Mouse (Mus musculus) cerebellum, adult 18-20 months (tissue): ENCODE data around the gene Mkrn2.

ENCODE experiments used
- DNase-seq, 2 experiments: peaks; one replicate each; pipeline ENCODE4 v3.0.0; 2021

The Mkrn2 gene

DNA sequence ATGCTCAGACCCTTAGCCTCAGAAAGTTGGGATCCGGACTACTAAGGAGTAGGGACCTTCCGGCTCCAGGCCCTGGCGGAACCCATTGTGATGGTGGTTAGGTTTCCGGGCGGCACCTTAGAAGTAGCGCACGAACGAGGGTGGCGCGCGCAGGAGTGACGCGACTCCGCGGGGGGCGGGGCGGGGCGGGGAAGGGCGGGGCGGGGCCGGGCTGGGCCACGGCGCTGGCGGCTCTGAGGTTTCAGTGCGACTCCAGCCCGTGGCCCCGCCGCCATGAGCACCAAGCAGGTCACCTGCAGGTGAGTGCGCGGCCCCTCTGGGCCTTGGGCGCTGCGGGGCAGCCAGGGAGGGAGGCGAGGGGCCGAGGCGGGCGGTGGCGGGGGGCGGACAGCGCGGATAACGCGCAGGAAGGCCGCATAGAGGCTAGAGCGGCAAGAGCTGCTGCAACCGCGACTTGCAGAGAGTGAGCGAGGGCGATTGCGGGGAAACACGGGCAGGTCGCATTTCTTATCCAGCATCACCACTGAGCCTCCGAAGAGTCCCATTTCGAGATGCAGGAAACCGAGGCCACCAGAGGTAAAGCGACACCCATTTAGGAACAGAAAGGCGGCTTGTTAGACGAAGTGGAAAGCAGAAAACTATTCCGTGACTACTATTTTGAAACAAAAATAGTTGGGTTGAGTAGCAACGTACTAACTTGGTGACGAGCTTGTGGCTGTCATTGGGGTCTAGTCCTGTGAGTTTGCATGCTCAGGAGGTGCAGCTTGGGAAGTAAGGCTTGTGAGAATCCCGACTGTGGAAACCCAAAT, at the start of gene Mkrn2:
TSS of gene Mkrn2 (plus strand) at position 188 of the 809 bp plus-strand sequence.
- peak; percentile 71 to 88 for DNase-seq

DNA sequence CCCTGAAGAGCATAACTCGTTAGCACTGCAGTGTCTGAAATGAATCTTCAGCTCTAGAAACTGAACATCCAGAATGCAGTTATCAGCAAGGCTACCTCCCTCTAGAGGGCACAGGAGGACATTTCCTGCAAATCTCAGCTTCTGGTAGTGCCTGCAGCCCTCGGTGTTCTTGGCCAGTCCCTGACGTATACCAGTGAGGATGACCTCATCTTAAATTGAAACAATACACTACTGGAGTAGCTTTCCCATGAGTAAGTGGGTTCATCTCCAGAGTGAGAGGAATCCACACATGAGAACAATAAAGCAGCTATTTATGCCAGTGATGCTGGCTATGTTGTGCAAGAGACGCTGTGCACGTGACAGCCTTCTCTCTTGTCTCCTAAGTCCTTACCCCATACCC, 46.2 kb upstream of the Mkrn2 start:
- no peak for DNase-seq

DNA sequence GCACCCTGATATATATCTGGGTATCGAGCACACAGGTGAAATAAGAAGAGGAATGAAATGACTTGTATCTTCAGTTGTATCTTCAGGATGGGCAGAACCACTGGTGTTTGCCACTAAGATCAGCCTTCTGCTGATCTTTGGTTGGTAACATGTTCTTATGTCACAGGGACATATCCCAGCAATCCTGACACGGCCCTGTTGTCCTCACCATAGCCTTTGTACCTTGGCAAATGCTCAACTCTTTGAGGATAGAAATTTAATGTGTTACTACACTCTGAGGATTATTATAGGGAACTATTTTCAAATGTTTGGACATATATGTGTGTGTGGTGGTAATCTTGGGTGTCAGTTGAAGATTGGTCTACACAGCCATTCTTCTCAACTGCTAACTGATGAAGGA, 43.5 kb upstream of the Mkrn2 start:
- no peak for DNase-seq

DNA sequence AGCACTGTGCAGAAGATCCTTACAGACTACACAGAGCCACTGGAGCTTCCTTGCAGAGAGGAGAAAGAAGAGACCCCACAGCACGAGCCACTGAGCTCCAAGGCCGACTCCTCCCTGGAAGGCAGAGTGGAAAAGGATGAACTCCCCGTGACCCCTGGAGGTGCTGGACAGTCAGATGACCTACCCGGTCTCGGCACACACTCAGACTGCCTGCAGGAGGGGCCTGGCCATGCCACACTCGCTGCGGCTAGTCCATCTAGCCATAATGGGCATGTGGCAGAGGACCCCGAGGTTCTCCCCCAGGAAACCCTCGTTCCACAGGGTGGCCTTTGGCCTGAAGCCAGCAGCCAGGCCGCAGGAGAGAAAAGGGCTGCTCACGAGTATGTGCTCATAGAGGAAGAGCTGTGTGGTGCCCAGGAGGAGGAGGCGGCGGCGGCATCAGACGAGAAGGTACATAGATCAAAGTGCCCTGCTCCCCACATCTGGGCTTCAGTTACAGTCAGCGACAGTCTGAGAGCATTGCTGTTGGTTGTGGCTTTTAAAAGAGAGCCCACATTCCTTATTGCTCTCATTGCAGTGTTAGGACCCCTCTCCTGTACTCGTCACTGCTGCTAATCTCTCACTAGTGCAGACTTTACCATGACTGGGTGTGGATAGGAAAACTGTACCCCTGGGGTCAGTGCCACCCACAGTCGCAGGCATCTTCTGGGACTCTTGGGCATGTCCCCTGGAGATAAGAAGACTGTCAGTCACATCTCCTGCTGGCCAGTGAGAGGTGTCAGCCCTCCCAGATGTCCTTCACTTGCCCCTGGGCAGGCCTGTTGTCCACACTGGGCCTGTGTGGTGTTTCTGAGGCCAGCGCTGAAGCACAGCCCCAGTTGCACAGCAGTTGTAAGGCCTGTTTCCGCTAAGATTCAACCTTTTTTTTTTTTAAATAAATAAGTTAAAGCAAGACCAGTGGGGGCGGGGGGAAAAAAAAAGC, 41.8 kb upstream of the Mkrn2 start:
- DNase-seq, result no peak

DNA sequence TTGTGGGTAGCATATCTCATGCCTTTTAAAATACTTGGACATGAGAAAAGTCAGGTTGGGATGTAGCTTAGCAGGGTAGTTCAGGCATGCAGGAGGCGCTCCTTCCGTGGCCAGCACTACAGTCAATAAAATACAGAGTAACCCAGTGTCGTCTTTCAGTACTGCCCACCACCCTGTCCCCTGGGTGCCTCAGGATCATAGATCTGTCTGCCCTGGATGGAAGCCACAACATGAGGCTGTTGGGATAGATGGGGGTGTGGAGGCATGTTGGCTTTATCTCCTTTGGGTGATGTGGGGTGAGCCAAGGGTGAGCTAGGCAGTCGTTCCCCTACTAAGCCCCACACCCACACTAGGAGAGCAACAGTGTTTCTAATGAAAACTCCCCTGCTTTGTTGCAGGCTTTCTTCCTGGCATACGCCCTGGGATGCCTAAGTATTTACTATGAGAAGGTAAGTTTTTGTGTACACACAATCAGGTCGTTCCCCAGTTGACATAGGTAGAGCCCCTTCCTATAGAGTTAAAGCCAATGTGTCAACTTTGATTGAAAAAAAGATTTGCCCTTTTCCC, 36.1 kb upstream of the Mkrn2 start:
- no peak for DNase-seq

DNA sequence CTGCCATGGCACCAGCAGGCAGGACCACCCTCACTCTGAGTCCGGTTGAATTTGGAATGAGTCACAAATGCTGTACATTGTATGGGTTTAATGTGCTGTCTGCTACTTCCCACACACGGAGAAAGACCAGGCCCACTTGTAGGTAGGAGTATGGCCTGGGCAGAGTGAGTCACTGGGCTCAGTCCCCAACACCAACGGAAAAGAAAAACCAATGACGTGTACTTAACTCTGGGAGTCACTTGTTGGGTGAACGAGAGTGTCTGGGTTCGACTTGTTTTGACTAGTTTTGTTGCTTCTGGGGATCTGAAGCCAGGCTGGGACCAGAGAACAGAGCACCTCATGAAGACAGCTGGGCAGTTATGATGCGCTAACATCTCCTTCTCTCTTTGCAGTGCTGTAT, 27.5 kb upstream of the Mkrn2 start:
- no peak for DNase-seq

DNA sequence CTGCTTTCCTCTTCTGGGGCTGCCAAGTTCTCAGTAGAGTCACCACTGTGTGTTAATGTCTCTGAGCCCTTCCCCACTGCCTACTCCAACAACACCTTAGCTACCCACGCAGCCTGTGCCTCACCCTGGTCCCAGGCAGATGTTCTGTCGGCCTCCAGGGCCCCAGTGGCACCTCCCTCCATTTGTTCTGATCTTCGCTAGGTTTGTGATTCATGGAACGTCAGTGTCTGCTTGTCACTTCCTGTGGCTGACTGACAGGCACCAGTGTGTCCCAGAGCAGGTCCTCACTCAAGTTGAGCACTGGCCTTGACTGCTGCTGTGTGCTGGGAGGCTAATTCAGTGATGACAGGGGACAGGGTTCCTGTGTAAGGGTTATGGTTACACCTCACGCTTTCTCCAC, 24.3 kb upstream of the Mkrn2 start:
- no peak for DNase-seq

DNA sequence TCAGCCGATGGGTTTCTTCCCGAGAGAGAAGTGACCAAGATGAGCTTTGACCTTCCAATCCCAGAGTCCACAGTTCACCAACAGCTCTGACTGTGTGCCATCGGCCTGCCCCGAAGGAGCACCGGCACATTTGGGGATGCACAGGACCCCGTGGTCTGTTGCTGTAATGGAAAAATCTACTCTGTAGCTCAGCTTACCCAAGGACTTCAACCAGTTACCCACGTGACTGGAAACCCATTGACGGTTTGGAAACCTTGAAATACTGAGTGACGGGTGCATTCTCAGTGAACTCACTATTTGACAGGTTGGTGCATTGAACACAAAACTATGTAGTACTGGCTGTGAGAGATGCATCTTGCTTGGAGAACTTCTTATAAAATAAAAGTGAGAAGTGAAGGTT, 23.8 kb upstream of the Mkrn2 start:
- DNase-seq, result no peak

DNA sequence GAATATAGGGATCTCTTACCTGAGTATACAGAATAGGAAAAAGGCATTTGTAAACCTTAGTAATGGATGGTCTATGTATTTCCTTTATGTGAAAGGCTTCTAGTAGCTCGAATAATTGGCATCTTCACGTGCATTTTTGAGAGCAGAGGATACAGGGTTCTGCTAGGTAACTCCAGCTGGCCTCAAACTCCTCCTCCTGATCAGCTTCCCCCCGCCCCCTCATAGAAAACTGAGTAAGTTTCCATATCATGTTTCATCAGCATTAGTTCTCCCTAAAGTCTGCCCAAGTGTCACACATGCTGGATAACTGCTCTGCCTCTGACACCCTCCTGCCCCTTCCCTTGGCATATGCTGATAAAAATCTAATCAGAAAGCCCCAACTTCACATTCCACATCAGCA, 20.9 kb upstream of the Mkrn2 start:
- DNase-seq, result no peak

DNA sequence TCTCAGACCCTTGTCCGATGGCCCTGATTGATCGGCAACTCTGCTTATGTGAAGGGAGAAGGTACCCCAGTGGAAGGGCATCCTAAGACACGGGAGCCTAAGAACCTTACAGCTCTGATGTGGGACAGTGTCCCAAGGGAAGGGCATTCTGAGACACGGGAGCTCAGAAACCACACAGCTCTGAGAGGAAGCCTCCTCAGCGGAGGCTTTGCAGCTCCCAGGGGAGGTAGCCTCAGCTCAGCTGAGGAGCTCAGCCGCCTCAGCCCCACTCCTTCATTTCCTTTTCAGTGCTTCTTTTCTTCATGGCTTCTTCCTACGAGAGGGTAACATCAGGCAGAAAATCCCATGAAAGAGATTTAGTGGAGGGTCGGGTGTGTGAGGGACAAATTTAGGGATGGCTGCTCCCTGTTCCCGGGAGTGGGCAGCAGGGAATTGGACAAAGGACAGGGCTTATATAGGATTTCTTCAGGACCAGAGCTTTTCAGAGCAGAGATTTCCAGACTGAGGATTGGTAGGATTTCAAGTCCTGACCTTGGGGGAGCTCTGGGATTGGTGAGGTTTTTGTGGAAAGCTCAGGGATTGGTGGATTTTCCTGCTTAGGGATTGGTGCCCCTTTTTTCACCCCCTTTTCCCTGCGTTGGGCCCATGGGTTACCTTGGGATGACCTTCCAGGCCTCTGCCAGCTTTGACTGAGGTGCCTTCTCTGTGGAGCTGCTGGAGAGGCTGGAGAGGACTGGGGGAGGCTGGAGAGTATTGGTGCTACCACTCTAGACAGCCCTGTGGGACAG, 19.2 kb upstream of the Mkrn2 start:
- no peak for DNase-seq

DNA sequence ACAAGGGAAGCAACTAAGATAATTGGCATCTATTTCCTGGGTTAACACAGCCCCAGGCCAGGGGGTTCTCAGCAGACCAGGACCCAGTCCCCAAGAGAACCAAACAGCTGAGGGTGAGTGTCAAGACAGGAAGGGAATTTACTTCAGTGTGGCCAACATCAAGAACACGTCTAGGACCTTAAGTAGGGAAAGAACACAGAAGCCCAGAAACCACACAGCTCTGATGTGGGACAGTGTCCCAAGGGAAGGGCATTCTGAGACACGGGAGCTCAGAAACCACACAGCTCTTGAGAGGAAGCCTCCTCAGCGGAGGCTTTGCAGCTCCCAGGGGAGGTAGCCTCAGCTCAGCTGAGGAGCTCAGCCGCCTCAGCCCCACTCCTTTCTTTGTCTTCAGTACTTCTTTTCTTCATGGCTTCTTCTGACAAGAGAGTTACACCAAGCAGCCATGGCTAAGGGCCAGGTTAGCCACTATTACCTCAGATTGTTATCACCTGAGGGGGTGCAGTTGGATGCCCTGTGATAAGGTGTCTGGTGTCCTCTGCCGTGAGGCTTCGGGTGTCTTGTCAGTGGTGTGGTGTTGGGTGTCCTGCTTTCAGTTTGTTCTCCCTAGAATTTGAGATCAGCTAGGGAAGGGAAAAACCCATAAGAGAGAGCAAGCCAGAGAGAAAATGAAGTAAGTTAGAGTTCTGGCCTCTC, 18.1 kb upstream of the Mkrn2 start:
- no peak for DNase-seq

DNA sequence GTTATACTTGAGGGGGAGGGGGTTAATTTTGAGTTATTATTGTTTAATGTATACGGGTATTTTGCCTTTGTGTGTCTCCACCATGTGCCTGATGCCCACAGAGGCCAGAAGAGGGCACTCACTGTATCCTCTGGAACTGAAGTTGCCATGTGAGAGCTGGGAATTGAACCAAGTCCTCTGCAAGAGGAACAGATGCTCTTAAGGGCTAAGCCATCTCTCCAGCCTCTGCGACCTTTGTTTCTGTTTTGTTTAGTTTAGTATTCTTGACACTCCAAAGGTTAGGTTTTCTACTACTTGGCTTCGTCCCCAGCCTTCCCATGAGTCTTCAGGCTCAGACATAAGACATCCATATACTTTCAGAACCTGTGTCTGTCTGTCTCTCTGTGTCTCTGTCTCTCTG, 17.5 kb upstream of the Mkrn2 start:
- no peak for DNase-seq

DNA sequence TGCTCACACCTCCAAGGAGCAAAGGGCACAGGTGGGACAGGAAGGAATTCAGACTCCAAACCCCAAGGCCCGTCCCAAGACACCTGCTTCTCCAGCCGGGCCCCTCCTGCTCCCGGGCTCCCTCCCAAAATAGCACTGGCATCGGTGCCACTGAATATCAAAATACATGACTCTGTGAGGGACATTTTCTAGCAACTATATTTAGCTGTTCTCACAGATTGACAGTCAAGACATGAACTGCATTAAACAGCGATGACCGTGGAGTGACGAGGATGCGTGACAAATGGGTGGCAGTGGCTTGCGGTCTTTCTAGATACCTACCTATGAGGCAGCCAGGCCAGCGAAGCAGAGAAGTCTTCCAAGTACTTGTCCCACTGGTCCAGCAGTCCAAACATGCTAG, 15.4 kb upstream of the Mkrn2 start:
- no peak for DNase-seq

DNA sequence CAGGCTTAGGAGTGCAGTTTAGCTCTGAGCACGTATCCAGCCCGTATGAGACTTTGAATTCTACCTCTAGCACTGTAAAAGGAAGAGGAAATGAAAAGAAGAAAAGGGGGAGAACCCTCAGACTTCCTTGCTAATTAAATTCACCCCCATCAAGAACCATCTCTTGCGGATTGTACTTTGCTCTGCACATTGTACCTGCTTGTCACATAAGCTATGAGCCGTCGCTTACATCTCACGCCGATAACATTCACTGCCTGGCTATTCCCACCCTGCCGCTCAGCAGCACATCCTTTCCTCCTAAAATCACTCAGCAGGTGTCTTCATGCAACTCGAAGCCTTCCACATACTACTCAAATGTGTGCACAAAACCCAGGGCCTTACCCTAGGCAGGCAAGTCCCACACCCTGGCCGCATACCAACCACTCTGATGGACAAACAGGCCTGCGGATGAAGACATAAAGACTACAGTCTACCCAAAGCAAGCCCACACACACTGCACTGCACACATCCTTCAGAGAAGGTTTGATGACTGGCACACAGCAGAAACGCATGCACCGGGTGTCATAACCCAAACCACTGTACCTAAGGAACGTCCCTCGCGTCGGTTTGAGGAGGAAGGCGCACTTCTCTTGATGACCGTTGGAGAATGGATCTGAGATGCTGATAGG, 9.9 kb upstream of the Mkrn2 start:
- no peak for DNase-seq

DNA sequence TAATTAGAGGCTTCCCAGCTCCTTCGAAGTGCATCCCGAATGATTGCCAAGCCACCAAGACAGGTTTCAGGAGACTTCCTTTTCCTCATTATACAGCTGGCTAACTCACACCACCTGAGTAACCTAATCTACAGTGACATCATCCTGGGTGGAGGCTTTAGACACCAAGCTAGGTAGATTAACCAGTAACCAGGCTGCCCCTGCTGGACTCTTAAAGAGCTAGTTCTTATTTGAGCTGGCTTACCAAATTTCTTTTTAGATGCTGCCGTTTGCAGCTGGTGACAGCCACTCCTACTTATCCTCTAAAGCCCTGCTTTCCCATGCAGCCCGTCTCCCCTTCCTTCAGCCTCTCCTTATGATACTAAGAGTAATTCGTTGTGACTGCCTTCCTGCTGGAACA, 9.2 kb upstream of the Mkrn2 start, which contains the start of gene Mkrn2os:
TSS of gene Mkrn2os (minus strand) at position 119 of the 400 bp plus-strand sequence.
- no peak for DNase-seq

DNA sequence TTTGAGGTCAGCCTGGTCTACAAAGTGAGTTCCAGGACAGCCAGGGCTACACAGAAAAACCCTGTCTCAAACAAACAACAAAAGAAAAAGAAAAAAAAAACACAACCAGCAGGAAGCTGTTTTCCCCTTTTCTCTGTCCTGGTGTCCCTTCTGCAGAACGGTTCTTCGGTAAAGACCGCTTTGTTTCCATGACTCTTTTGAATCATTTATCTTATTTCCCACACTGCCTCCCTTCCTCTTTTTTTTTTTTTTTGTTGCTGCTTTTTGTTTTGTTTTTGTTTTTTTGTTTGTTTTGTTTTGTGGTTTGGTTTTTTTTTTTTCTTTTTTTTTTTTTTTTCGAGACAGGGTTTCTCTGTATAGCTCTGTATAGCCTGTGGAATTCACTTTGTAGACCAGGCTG, 8.4 kb upstream of the Mkrn2 start:
- DNase-seq, result no peak

DNA sequence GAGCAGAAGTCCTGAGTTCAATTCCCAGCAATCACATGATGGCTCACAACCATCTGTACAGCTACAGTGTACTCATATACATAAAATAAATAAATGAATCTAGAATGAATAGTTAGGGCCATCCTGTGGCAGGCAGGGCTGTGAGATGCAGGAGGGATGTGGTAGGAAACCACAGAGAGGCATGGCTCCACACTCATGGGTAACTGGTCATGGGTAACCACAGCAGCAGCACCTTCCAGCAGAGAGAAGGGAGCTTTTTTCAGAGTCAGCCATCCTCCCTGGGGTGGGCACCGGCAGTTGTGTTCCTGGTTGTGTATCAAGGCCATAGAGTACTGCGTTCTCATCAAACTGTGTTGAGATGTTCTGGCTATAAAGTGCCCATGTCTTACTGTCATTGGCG, 7.2 kb upstream of the Mkrn2 start:
- no peak for DNase-seq

DNA sequence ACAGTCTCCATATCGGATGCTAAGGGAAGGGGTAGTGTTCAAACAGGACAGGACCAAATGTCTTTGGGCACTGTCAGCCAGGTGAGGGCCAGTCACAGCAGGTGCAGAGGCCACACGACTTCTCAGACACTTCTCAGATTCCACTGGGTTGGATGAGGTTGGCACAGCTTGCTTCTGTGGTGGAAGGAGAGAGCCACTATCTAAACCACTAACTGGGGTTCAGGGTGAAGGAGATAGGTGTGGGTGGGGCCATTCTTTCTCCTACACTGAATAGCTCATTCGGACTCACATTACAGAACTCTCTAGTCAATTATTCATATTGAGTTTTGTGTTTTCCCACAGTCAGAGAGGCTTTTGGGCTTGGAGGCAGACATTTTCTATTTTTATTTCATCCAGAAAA, 6.0 kb upstream of the Mkrn2 start:
- DNase-seq, result no peak

DNA sequence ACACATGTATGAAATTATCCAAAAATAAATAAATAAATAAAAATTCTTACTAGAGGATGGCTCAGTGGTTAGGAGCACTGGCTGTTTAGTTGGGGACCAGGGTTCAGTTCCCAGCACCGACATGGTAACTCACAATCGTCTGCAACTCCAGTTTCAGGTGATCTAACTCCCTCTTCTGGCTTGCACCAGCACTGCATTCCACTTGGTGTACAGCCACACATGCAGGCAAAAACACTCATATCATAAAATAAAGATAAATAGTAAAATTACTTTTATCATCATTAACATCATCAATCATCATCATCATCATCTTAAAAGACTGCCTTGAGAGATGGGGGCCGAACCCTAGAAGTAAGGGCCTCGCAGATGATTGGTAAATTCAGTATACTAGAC, 384 bp upstream of the Mkrn2 start:
- DNase-seq, result peak in 1 of 2 experiments; percentile 28

DNA sequence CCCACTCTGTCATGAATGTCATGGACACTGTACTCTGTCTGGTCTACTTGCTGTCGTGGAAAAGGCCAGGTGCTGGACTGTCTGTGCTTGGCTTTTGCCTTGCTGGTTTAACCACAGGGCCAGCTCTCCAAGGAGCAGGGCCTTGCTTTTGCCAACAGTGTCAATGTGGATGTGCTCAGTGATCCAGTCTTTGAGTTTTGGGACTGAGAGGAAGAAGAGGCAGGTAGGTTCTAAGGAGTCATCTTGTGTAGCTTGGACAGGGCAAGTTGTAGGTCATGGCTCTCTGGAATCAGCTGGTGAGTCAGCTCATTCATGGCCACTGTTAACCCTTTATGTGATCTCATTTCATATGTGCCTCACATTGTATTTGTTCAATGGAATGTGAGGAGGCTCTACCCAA, 4.8 kb downstream of the Mkrn2 start:
- DNase-seq, result no peak

DNA sequence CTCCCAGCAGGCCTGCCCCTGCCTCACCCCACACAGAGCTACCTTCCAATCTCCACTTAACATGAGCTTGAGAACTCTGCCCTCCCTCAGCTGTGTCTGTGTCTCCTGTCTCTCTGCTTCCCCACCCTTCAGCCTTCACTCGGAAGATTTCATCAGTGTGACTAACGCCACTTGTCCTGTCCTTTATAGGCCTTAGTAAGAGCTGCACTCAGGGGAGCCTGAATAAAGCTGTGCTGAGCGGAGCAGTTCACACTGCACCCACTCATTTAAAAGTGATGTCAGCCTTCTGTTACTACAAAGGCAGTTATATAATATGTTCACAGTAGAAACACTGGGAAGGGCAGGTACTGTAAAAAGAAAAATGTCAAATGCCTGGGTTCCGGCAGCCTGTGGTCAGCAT, 5.7 kb downstream of the Mkrn2 start:
- peak; percentile 21 to 26 for DNase-seq

DNA sequence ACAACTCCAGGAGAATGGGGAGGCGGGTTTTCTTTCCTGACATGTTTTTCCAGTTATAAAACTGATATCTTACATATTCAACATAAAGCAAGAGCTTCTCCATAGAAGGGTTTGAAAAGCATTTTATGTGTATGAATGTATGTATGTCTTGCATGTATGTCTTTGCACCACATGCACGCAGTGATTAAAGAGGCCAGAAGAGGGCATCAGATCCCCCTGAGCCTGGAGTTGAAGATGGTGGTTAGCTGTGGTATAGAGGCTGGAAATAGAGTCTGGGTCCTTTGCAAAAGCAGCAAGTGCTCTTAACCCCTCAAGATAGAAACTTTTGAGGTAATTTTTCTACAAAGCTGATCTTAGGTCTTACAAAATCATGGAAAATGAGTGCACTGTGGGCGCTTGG, 7.4 kb downstream of the Mkrn2 start:
- peak; percentile 32 for DNase-seq
